Mouse (Mus musculus) liver, adult 2 months (tissue): ENCODE results near the gene Fam111a.

Source experiments
- CTCF ChIP-seq: fragments of 200-500 bp; IDR thresholded peaks from 2 replicates; pipeline ENCODE4 v1.5.1; 2011; ENCODE audit warnings: low read depth, low read length, control low read depth
- POLR2A ChIP-seq: fragments of 200-500 bp; IDR thresholded peaks from 2 replicates; pipeline ENCODE4 v1.6.1; 2011; ENCODE audit warnings: low read length, control low read depth; ENCODE audit not compliant: insufficient read depth; ENCODE audit errors: extremely low read depth

- TF ChIP-seq CTCF (no peak), POLR2A (no peak)
Observed at GRCm38 (mm10) chr19:12500124-12500523, 45.4 kb upstream of the Fam111a start.
